Mouse (Mus musculus) heart, postnatal 0 days (tissue): Measurements from ENCODE around the gene Pltp.

Source experiments
- CTCF ChIP-seq: IDR thresholded peaks from 2 replicates; pipeline ENCODE4 v1.5.1; 2016; ENCODE audit warnings: antibody characterized with exemption, control low read depth, low read depth
- EP300 ChIP-seq: IDR thresholded peaks from 2 replicates; pipeline ENCODE4 v1.6.1; 2016; ENCODE audit warnings: antibody characterized with exemption, low read depth

DNA sequence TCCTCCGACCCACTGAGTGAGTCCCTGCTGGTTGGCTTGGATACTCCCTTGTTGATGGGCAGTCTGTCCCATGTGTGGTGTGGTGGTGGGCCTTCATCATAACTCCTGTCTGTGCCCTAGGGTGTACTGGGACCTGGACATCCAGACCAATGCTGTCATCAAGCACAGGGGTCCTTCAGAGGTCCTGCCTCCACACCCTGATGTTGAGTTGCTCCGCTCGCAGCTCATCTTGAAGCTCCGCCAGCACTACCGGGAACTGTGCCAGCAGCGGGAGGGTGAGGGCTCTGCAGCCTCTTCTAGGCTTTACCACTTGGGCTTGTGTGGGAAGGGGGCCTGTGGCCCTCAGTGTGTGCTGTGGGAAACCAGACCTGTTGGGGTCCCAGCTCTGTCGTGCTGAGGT is 28.3 kb upstream of the Pltp start:
- no peak for TF ChIP-seq CTCF
- no peak for TF ChIP-seq EP300
